Mouse (Mus musculus) ovary, postnatal 14 days (tissue): ENCODE results near the gene Il16.

Source experiments
- DNase-seq: peaks from one replicate; pipeline ENCODE4 v3.0.0; 2022; ENCODE audit warnings: low spot score

The Il16 gene

GRCm38 (mm10) chr7:83745413-83746106, at the start of gene Il16:
Gene Il16, minus strand, starts transcription at chr7:83745726.
- DNase-seq: no peak

DNA sequence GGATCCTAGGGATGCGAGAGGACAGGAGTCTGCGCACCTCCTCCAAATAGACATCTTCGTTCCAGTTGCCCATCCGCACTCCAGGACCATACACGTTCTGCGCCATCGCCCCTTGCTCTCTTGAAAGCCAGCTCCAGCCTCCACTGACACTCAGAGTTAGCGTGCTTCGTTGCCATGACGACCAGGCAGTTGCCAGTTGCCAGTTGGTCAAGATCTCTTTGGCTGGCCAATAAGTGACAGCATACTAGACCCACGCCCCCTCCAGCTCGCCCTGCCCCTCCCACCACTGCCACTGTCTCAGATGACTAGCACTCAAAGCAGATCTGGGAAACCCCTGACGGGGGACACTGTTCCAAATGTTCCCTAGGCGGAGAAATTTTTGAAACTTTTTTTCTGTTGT, 49.2 kb upstream of the Il16 start, which contains the start of gene Cfap161:
Gene Cfap161 (minus strand): TSS at position 176 of the 400 bp plus-strand sequence.
- DNase-seq: no peak

- no peak for DNase-seq
Measured at GRCm38 (mm10) chr7:83794006-83794683, 48.6 kb upstream of the Il16 start.

GRCm38 (mm10) chr7:83780881-83781280, 35.4 kb upstream of the Il16 start:
- no peak for DNase-seq

DNA sequence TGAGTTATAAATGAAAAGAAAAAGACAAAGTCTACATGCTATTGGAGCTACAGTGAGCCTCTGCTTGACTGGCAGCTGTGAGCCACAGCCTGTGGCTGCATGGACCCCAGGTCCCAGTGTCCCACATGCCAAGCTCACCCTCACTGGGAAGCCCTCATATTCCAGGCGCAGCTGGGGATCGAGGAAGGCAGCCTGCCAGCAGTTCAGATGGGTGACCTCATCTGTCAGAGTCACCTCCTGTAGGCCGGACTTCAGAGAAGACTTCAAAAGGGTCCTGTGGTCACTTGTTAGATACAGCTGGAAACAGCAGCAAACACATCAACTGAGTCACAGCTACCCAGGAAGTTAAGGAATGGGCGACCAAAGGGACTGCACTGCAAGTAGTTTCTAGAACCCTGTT, 34.5 kb upstream of the Il16 start:
- DNase-seq: no peak

DNA sequence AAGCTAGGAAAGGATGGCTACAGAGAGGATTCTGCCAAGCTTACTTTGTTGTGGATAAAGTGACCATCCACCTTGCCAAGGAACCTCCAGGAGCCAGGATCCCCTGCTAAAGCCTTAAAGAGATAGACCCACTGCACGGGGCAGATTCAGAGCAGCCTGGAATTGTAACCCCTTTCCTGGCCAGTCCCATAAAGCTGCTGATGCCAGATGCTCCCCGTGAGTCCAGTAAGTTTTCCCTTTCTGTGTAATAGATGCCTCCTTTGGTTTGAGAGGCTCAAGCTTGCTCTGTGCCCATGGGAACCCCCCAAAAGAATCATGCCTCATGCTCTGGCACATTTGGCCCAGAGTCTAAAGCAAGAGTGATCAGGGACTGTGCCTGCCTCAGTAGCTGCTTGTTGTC, 33.5 kb upstream of the Il16 start:
- no peak for DNase-seq

DNA sequence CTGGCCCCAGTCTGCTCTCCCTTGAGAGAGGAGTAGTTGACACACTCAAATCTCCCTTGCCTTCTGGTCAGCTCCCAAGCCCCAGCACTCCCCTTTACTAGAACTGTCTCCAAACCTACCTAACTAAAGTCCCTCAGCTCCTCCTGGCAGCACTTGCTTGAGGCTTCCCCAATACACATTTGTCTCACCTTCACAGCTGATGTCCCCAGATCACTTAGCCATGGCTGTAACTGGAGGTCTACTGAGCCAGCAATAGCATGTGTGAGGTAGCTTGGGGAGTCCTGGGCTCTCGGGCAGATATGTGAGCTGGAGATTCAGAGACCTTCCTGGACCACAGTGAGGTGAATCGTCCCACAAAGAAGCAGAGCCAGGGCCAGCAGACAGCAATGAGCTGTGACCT, 33.0 kb upstream of the Il16 start:
- DNase-seq: no peak

- DNase-seq: peak; percentile 21
Measured at GRCm38 (mm10) chr7:83774721-83775120, 29.2 kb upstream of the Il16 start.

DNA sequence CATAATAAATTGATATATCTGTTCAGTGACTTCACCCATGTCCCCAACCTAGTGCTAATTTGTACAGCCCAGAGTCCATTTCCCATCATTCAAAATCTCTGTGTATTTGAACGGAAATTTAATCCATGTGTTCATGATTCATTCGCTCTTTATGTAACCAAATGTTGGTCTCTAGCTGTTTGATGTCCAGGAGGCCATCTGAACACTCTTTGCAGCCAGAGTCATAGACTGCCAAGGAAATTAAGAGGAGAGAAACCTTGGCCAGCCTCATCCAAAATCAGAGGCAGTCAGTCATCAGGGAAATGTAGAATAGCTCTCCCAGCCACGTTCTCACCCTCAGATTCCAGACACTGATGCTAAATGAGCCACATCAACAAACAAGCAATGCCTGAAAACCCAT, 18.1 kb upstream of the Il16 start:
- no peak for DNase-seq

- no peak for DNase-seq
Measured at GRCm38 (mm10) chr7:83762336-83762735, 16.8 kb upstream of the Il16 start.

- no peak for DNase-seq
Measured at GRCm38 (mm10) chr7:83751055-83751454, 5.5 kb upstream of the Il16 start.

DNA sequence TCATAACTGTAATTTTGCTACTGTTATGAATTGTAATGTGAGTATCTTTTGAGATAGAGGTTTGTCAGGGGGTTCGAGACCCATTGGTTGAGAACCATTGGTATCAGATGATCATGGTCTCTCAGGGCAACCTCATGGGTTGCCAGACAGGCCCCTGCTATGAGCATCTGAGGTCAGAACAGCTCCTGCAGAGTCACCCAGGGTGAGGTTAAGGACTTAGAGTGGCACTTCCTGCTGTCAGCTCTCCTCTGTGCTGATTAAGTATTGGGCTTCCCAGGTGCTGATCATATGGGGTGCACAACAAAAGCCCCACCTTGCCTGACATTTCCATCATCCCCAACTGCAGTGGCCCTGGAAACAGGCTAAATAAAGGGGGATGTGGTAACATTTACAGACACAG, 2.9 kb upstream of the Il16 start:
- DNase-seq: no peak

- DNase-seq: no peak
Measured at GRCm38 (mm10) chr7:83746107-83746687, 671 bp upstream of the Il16 start.

GRCm38 (mm10) chr7:83745065-83745412, 487 bp downstream of the Il16 start:
- DNase-seq: no peak

- DNase-seq: no peak
Measured at GRCm38 (mm10) chr7:83744250-83744649, 1.3 kb downstream of the Il16 start.

DNA sequence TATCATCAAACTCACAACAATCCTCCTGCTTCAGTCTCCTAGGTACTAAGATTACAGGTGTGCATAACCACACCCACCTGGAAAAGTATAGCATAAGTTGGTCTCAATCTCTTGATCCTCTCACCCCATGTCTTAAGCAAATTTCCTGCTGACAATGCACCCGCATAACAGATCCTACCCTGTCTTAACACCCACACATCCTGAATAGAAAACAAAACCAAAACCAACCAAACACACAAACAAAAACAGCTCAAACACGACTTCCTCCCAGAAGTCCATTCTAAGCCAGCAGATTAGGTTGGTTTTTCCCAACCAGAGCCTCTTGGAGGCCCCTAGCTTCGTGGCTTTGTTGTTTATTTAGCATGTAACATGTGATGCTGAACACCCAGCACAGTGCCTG, 2.8 kb downstream of the Il16 start:
- DNase-seq: no peak

DNA sequence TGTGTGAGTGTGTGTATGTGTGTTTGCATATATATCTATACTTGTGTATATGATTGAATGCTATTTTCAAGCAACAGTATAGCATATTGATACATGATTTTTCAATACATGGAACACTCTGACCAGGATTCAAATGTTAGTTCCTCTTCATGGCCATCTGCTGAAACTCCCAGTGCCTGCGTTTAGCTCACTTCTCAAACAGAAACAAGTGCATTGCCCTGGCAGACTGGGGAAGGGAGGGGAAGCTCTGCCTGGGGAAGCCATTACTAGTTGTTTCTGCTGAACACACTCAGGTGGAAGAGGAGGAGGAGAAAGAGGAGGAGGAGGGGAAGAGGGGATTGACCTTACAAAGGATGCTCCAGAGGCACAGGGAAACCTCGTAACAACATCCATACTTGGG, 3.5 kb downstream of the Il16 start:
- no peak for DNase-seq

GRCm38 (mm10) chr7:83739680-83740310, 5.7 kb downstream of the Il16 start:
- DNase-seq: no peak

DNA sequence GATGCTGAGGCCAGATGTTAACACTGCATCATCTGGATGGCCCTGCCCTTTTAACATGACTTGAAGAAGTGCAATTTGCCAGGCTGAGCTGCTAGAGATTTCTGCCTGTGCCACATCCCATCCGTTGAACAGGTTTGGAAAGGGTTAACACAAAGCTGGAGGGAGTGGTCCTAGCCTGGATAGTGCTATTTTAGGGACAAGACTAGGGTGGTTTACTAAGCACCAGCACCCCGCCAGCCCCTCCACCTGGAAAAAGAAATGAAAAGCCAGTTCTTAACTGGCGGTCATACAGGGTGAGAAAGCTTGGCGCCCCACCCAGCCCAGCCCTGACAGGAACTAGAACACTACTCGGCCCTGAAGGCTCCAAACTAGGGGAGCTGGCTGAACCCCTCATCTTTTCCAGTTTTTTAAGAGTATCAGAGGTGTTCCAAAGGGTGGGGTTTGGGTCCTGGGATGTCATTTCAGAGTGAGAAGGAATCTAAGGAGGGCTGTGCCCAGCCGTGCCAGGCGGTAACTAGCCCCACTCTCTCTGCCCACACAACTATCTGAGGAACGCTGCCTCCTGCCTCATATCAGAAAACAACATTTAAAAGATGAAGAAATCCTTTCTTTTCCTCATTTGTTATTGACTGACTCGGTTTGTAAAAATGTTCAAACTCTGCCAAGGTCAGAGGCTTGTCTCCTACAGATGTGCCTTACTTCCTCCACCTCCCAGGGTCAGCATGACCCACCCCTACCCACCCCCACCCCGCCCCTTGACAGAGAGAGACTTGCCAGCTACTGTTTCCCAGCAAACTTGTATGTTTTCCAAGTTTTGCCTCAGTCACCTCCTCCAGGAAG, 6.7 kb downstream of the Il16 start:
- DNase-seq: no peak

GRCm38 (mm10) chr7:83737914-83738490, 7.5 kb downstream of the Il16 start:
- no peak for DNase-seq

GRCm38 (mm10) chr7:83736341-83737115, 9.0 kb downstream of the Il16 start:
- no peak for DNase-seq
